Mouse (Mus musculus) kidney, postnatal 10 days (tissue): ENCODE measurements at regions not wholly inside any gene's neighbourhood (a gene's known extent, or its start where the extent isn't known, plus 50 kb on each side); places are given as distances from the start of the nearest gene placed in this dataset.
A peak's percentile ranks its signal among the peaks of the same experiment; 100 is the strongest.

Source experiments
- DNase-seq: peaks from one replicate; pipeline ENCODE4 v3.0.0; 2021; ENCODE audit warnings: mixed read lengths

DNA sequence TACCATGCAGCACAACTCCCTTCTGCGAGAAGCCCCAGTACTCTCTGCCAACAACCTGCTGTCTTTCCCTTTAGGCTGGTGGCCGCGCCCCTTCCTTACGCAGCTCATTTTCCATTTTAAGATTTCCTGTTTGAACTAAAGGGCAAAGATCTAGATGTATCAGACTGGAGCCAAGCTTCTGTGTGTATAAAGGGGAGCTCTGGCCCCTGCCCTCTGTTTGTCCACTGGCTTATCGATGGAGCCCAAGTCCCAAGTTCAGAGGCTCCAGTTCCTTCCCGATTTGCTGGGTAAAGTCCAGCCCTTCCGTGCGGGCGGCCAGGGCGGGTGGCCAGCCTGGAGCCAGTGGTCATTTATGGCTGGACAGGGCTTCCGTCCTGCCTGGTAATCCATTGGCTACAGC is 72.6 kb upstream of the Klf4 start:
- peak; percentile 39 for DNase-seq

DNA sequence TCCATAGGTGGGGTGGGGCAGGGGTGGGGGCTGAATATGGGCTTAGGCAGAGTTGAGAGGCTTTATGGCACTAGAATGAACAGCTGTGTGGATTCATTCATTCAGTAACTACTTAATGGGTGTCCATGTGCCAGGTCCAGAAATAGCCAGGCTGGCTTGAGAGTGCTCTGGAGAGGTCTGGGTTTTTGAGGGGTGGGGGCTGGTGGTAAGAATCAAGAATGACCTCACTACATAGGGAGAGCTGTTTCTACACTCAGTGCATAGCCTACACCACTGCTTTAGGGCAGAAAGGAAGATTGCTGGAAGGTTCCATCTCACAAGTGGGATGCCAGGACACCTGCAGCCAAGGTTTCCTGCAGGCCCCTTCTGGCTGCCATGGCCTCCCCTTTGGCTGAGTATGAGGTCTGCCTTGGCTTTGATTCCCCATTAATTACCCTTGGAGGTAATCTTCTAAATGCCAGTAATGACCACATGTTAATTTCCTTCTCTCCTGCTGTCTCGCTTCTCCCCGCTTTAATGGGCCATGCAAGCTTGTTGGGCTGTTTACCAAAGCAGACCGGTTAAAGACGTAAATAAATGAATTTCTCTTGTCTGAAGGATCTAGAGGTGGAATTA is 71.7 kb upstream of the Klf4 start:
- DNase-seq: no peak

DNA sequence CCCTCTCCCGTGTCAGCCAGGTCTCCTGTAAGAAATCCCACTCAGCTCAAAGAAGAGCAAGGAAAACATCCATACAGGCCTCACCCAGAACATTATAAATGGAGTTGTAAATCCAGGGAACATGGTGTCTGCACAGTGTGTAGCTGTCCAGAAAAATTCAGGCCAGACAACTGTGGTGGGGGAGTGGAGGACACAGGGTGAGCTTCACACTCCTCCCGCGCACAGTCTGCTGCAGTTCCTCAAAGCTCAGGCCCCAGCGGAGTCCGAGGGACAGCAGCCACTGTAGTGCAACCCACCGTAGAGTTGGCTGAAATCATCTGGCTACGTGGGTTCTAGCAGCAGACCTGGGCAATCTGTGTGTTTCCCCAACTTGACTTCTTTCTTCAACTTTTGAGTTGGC is 62.9 kb upstream of the Klf4 start:
- DNase-seq: peak; percentile 12

DNA sequence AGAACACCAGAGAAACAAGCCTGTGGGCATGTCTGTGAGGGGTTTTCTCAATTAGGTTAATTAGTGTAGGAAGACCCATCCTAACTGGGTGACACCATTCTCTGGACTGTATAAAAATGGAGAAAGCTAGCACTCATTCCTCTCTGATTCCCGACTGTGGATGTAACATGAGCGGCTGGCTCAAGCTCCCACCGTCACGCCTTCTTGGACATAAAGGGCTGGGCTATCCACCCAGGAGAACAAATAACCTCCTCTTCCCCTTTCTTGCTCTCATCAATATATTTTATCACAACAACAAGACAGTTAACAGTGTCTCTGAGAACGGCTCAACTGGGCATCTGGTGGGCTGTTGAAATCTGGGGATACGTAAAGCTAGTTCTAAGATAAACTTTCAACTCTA is 62.4 kb upstream of the Klf4 start:
- no peak for DNase-seq

DNA sequence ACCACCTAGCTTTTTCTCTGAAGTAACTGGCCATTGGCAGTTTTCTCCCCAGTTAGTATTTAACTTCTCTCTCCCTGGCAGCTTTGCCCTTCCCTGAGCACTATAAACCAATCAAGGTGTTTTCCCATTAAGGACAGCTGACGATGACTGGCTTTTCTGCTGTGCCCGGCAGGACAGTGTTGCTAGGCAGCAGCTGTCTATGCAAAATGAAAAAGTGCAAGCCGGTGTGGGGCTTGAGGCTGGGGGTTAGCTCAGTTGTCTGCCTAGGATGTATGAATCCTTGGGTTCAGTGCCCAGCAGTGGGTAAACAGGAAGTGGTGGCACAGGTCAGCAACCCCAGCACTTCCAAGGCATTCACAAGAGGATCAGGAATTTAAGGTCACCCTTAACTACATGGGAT is 60.9 kb upstream of the Klf4 start:
- no peak for DNase-seq

DNA sequence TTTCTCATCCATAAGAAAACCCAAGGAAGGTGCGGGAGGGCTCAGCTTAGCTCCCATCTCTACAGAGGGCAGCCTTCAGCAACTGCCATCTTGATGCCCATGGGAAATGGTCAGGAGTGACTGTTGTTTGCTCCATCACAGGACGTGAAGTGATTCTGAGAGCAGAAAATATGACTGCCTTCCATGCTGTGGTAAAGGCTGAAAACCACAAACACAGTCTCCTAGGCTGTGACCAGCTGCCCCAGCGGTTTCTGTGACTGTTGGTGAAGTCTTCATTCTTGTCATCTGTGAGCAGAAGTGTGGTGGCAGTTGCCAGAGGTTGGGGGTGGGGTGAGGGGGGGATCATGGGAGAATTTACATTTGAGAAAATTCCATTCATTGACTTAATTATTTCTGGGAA is 53.9 kb upstream of the Klf4 start:
- no peak for DNase-seq

DNA sequence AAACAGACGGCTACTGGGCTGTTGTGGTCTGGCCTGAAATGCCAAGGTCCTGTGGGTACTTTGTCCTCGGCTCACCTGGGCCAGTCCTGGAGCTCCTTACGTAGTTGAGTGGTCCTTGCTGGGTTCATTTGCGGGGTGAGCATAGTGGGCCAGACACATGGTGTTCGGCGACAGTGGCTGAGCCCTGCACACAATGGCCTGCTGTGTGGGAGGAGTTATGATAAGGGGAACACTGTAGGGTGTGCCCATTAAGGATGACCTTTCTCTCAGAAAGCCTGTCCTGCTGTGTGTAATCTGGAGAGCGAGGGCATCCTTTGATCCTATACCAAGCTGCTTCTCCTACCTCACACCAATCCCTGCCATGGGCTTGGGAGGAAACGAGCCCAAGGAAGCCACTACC is 51.3 kb upstream of the Klf4 start:
- DNase-seq: no peak
